Mouse (Mus musculus) frontal cortex, postnatal 36 days (tissue): Measurements from ENCODE around the gene Ski.
A peak's percentile ranks its signal among the peaks of the same experiment; 100 is the strongest.

Experiments
- DNase-seq, 2 experiments: peaks; one replicate each; pipeline ENCODE4 v3.0.0; 2022; ENCODE audit warnings: low spot score in 2 of 2

Gene Ski

GRCm38 (mm10) chr4:155129996-155130395 lies 92.4 kb downstream of the Ski start:
- DNase-seq = peak; percentile 91 to 94

GRCm38 (mm10) chr4:155129132-155129917 lies 93.1 kb downstream of the Ski start:
- DNase-seq = peak; percentile 51 to 57

DNA sequence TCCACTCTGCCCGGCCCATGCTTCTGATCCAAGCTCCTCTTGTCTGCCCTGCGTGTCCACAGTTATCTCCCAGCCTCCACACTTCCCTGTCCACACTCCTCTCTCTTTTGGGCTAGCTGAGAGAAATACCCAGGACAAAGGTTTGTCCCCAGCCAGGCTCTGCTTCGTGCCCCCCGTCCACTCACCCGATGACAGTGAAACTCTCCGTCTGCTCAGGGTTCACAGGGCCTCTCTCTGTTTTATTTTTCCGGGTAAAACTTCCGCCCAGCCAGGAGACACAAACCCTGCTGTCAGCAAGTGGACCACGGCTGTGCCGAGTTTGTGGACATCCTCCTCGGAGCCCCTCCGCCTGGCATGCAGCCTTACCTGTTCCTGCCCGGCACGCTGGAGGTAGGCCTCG lies 94.0 kb downstream of the Ski start:
- DNase-seq = no peak

DNA sequence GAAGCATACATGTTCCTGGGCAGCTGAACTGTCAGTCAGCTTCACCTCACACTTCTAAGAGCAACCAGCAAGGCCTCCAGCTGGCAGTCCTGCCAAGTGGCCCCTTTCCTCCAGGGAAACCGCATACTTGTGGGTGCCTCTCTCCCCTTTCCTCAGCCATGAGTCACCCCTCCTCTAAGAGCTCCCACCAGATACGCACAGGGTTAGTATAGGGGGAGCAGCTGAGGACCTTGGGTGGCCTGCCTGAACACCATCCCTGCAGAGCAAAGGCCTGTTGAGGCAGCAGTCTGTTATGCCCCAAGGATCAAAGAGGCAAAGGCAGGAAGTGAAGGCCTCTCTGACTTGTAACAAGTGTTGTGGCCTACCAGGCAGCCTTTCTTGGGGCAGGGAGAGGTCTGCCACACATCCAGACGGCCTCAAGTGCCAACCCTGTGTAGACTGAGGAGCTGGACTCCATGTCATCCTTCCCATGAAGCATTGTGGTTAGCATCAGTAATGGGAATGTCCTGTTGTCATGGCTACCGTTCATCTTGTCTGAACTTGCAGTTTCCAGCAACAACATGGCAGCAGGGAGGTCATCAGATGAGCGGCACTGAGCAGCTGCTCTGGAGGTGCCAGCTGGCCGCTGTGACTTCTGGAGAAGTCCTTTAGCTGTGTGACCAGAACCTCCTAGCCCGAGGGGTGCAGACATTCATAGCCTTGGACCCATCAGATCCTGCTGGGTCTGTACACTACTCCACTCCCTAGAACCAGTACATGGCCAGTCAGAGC lies 95.6 kb downstream of the Ski start:
- DNase-seq = no peak

- DNase-seq = no peak
These were observed 96.2 kb downstream of the Ski start for GRCm38 (mm10) chr4:155126194-155126593.

DNA sequence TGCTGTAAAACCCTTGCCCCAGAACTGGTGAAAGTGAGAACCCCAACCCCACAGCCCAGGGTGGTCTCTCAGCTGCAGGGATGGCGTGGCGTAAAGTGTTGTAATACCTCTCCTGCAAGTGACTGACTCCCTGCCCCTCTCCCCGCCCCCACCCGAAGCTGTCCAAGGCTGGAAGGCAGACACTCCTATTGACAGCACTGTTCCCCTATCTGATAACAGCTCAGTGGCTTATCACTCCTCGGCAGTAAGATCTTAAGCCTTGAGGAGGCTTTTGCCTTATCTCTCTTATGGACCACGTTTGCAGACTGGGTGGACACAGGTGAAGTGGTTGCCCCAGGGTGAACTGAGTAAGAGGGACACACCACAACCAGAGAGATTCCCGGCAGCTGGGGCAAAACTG lies 97.1 kb downstream of the Ski start:
- no peak for DNase-seq

- DNase-seq = no peak
These were observed 98.4 kb downstream of the Ski start for GRCm38 (mm10) chr4:155123868-155124534.

DNA sequence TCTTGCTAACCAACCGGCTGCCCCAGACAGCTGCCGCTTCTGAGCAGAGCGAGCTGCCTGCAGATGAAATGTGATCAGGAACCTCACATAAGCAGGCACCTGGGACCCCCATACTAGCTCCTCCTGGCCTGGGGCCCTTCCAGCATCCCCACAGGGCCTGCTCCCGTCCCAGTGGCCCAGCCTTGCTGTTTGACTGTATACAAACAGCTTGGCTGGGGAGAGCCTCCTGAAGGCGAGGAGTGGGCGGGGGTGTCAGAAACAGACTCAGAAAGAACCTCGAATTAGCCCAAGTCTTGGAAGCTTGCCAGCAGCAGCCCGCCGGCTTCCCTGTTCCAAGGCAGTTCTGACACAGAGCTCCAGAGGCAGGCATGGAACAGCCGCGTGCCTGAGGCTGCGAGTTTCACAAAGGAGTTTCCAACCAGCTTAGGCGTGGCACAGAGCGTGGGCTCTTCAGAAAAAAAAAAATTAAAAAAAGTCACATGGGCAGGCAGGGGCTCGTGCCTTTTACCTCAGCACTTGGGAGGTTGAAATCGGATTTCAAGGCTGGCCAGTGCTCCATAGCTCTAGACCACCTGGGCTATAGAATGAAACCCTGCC lies 99.8 kb downstream of the Ski start:
- DNase-seq = peak; percentile 97 to 99

GRCm38 (mm10) chr4:155121915-155122443 lies 100.4 kb downstream of the Ski start:
- DNase-seq = no peak

- DNase-seq = no peak
These were observed 101.2 kb downstream of the Ski start for GRCm38 (mm10) chr4:155121222-155121621.

DNA sequence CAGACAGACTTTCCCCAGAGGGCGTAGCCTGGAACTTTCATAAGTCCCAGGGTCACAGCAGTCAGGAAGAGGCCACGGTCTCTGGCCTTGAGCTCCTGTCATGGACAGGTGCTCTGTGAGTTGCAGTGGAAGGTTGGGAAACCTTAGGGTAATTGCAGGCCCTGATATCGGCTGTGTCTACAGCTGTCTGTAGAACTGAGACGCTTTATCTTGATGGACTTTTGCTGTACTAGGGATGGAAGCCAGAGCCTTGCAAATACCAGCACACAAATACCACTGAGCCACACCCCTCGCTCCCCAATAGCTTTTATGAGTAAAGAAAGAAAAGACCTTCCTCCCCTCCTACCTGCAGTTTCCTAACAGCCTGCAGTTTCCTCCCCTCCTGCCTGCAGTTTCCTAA lies 101.8 kb downstream of the Ski start:
- no peak for DNase-seq

GRCm38 (mm10) chr4:155120038-155120437 lies 102.4 kb downstream of the Ski start:
- DNase-seq = no peak

DNA sequence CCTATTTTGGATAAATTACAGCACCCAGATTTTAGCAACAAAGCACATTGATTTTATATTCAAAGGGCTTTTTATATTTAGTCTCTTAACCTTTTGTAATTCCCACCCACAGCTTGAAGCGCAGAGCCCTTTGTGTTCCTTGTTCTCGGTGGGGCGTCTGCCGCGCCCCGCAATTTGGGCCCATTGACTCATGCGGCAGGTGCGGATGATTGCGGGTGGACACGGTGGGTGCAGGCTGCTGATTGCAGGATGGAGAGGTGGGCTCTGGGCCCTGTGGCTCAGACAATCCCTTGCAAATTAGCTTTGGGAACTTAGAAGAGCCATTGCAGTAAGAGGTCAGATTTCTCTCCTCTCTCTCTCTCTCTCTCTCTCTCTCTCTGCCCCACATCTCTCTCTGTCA lies 104.1 kb downstream of the Ski start:
- DNase-seq = no peak

DNA sequence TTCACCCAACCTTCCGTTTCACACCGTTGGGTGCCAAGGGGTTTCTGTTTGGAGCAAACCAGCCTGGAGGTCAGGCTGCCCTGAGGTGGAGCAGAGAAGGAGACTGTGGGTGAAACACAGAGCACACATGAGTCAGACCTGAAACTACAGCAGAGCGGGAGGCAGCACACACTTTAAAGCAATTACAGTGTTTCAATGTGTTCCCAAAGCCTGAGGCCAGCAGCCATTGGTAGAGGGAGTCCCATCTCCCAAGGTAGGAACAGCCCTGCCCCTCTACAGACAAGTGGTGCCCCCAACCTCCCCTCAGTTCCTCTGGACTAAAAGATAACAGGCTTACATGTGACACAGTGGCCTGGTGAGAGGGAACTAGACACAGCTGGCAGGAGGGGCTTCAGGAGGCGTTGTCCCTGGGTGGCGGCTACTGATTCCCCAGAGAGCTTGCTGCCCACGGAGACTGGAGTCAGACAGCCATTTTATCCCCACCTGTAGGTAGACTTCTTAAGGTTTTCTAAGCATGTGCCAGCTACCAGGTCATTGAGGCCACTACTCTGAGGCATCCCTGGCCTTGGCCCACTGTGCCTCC lies 104.9 kb downstream of the Ski start:
- no peak for DNase-seq

DNA sequence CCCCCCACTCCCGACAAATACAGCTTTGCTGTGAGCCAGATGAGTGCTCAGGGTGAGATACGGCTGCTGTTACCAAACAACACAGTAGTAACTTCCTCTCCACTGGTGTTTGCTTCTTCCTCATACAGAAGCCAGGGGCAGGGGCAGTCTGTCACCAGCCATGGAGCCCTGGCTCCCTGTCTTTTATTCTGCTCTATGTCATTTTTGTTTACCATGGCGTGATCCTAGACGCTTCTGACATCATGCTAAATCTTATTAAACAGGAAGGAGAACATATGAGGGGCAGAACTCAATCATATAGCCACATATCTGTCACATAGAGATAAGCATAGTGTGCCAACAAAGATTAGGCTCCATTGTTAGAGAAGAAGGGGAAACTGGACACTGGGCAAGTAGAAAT lies 105.8 kb downstream of the Ski start:
- no peak for DNase-seq

GRCm38 (mm10) chr4:155113766-155114410 lies 108.5 kb downstream of the Ski start:
- peak in 1 of 2 experiments; percentile 53 for DNase-seq

DNA sequence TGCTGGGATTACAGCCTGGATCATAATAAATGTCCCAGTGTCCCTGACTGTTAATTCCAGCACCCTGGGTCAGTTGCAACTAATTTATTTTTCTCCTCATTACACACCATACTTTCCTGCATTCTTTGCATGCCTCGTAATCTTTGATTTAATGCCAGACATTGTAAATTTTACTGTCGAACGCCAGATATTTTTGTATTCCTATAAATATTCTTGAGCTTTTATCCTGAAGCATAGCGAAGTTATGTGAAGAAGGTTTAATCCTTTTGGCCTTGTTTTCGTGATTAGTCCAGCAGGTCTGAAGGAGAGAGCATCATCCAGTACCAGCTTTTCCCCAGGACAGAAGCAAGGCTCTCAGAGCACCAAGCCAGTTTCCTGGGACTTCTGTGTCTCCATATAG lies 112.9 kb downstream of the Ski start:
- DNase-seq = no peak

DNA sequence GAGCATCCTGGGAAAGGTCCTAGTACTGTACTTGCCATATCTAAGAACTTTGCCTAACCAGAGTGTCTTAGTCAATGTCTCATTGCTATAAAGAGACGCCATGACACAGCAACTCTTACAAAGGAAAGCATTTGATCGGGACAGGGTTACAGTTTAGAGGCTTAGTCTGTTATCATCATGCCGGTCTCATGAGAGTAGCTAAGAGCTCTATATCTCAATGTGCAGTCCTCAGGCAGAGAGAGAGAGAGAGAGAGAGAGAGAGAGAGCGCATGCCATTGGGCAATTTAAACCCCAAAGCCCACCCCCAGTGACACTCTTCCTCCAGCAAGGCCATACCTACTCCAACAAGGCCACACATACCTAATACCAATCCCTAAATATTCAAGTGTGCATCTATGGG lies 114.5 kb downstream of the Ski start:
- no peak for DNase-seq
